Mouse (Mus musculus) testis, adult 2 months (tissue): ENCODE data around the gene Astn2. TPM values are rescaled to one million over a fixed set of nuclear protein-coding genes. Genes with fewer than 3 reads are reported as not detected.
A peak's percentile ranks its signal among the peaks of the same experiment; 100 is the strongest.

ENCODE experiments used
- H3K27ac ChIP-seq: fragments of 200-500 bp; 2 replicates; pipeline ENCODE4 v1.5.1; 2012; ENCODE audit warnings: low read depth, low read length; ENCODE audit not compliant: control insufficient read depth, insufficient read depth
- H3K27me3 ChIP-seq: fragments of 200-500 bp; 2 replicates; pipeline ENCODE4 v1.6.1; 2012; ENCODE audit warnings: mild to moderate bottlenecking, low read length, moderate library complexity; ENCODE audit not compliant: control insufficient read depth, insufficient read depth
- H3K36me3 ChIP-seq: fragments of 200-500 bp; 2 replicates; pipeline ENCODE4 v1.6.1; 2012; ENCODE audit warnings: mild to moderate bottlenecking, low read length; ENCODE audit not compliant: control insufficient read depth, insufficient read depth
- H3K4me1 ChIP-seq: fragments of 200-500 bp; 2 replicates; pipeline ENCODE4 v1.6.1; 2012; ENCODE audit warnings: low read length; ENCODE audit not compliant: control insufficient read depth, insufficient read depth
- H3K4me3 ChIP-seq: fragments of 200-500 bp; 2 replicates; pipeline ENCODE4 v1.5.1; 2012; ENCODE audit warnings: low read depth, mild to moderate bottlenecking, low read length, moderate library complexity, mixed read lengths; ENCODE audit not compliant: control insufficient read depth
- CTCF ChIP-seq: fragments of 200-500 bp; IDR thresholded peaks from 2 replicates; pipeline ENCODE4 v1.5.1; 2012; ENCODE audit warnings: low read depth, mild to moderate bottlenecking, inconsistent platforms, low read length, moderate library complexity; ENCODE audit not compliant: control insufficient read depth, insufficient read depth, insufficient replicate concordance
- POLR2A ChIP-seq: fragments of 200-500 bp; IDR thresholded peaks from 2 replicates; pipeline ENCODE4 v1.6.1; 2012; ENCODE audit warnings: low read depth, mild to moderate bottlenecking, inconsistent platforms, low read length, moderate library complexity; ENCODE audit not compliant: control insufficient read depth
- polyA plus RNA-seq: library from polyadenylated mRNA; depleted of rRNA; stranded (reverse); fragments of >200 nt; gene quantifications from 2 replicates; pipeline ENCODE4 v1.2.3, GENCODE M21; 2012

Astn2 gene
- polyA plus RNA-seq, 1 experiment: 0.20 TPM

- Histone ChIP-seq H3K4me1 (no peaks in the 10 kb centered on the region), H3K36me3 (no peaks in the 10 kb centered on the region), H3K4me3 (no peak overlapping the region), H3K27ac (no peak overlapping the region), H3K27me3 (no peaks in the 10 kb centered on the region)
- TF ChIP-seq POLR2A (no peak), CTCF (no peak)
These were observed 565.6 kb downstream of the Astn2 start for GRCm38 (mm10) chr4:65838781-65839180.

- Histone ChIP-seq H3K27ac (no peak overlapping the region), H3K4me1 (no peaks in the 10 kb centered on the region), H3K4me3 (no peak overlapping the region), H3K36me3 (no peaks in the 10 kb centered on the region), H3K27me3 (no peaks in the 10 kb centered on the region)
- TF ChIP-seq POLR2A: no peak
- no peak for TF ChIP-seq CTCF
These were observed 571.4 kb downstream of the Astn2 start for GRCm38 (mm10) chr4:65832971-65833370.

GRCm38 (mm10) chr4:65831872-65832271 lies 572.5 kb downstream of the Astn2 start:
- Histone ChIP-seq H3K36me3 (no peaks in the 10 kb centered on the region), H3K4me1 (no peaks in the 10 kb centered on the region), H3K4me3 (peak overlapping the region; percentile 45), H3K27ac (no peak overlapping the region), H3K27me3 (no peaks in the 10 kb centered on the region)
- TF ChIP-seq POLR2A: no peak
- TF ChIP-seq CTCF: no peak

- no peak overlapping the region for H3K27ac ChIP-seq
- no peak overlapping the region for H3K4me3 ChIP-seq
- TF ChIP-seq POLR2A (no peak), CTCF (no peak)
- H3K36me3 ChIP-seq: no peaks in the 10 kb centered on the region
- no peaks in the 10 kb centered on the region for H3K4me1 ChIP-seq
- H3K27me3 ChIP-seq: no peaks in the 10 kb centered on the region
These were observed 573.9 kb downstream of the Astn2 start for GRCm38 (mm10) chr4:65830495-65830894.

- Histone ChIP-seq H3K27me3 (no peaks in the 10 kb centered on the region), H3K36me3 (no peaks in the 10 kb centered on the region), H3K27ac (no peak overlapping the region), H3K4me1 (no peaks in the 10 kb centered on the region), H3K4me3 (no peak overlapping the region)
- TF ChIP-seq POLR2A (no peak), CTCF (no peak)
These were observed 583.3 kb downstream of the Astn2 start for GRCm38 (mm10) chr4:65821070-65821469.

- TF ChIP-seq POLR2A (no peak), CTCF (no peak)
- H3K27ac ChIP-seq: no peak overlapping the region
- H3K27me3 ChIP-seq: no peaks in the 10 kb centered on the region
- no peaks in the 10 kb centered on the region for H3K4me1 ChIP-seq
- no peak overlapping the region for H3K4me3 ChIP-seq
- H3K36me3 ChIP-seq: no peaks in the 10 kb centered on the region
These were observed 584.2 kb downstream of the Astn2 start for GRCm38 (mm10) chr4:65820236-65820635.

- no peaks in the 10 kb centered on the region for H3K4me1 ChIP-seq
- no peaks in the 10 kb centered on the region for H3K27me3 ChIP-seq
- H3K36me3 ChIP-seq: no peaks in the 10 kb centered on the region
- TF ChIP-seq POLR2A (no peak), CTCF (no peak)
- H3K4me3 ChIP-seq: no peak overlapping the region
- no peak overlapping the region for H3K27ac ChIP-seq
These were observed 584.6 kb downstream of the Astn2 start for GRCm38 (mm10) chr4:65819835-65820234.

- no peak overlapping the region for H3K4me3 ChIP-seq
- TF ChIP-seq CTCF: no peak
- no peaks in the 10 kb centered on the region for H3K4me1 ChIP-seq
- no peaks in the 10 kb centered on the region for H3K36me3 ChIP-seq
- no peaks in the 10 kb centered on the region for H3K27me3 ChIP-seq
- H3K27ac ChIP-seq: no peak overlapping the region
These were observed 590.3 kb downstream of the Astn2 start for GRCm38 (mm10) chr4:65814176-65814535.
